Mouse (Mus musculus) E14TG2a.4 (cell line): ENCODE measurements around the gene Mad1l1.

Source experiments
- CTCF ChIP-seq: conservative IDR thresholded peaks from 2 replicates; pipeline ENCODE4 v1.5.1; 2014; ENCODE audit warnings: low read length
- NANOG ChIP-seq: IDR thresholded peaks from 2 replicates; pipeline ENCODE4 v1.6.1; 2014; ENCODE audit warnings: borderline replicate concordance, low read length, mixed read lengths
- POU5F1 ChIP-seq: IDR thresholded peaks from 2 replicates; pipeline ENCODE4 v1.6.1; 2014; ENCODE audit warnings: low read length, borderline replicate concordance

- TF ChIP-seq CTCF: no peak
- no peak for TF ChIP-seq POU5F1
- TF ChIP-seq NANOG: no peak
These were observed 275.9 kb downstream of the Mad1l1 start for GRCm38 (mm10) chr5:140045453-140045852.
